Mouse (Mus musculus) forebrain, embryonic 12.5 days (tissue): Measurements from ENCODE around the gene Ntn5. TPM values are rescaled to one million over a fixed set of nuclear protein-coding genes. Genes with fewer than 3 reads are reported as not detected.
A peak's percentile ranks its signal among the peaks of the same experiment; 100 is the strongest.

Source experiments
- ATAC-seq: fragments of 200-750 bp; cut with Nextera tagmentation; 2 replicates; pipeline ENCODE4 v1.8.0; 2017; ENCODE audit warnings: moderate TSS enrichment; ENCODE audit not compliant: low FRiP score
- H3K27ac ChIP-seq: fragments of 300-500 bp; sonication (generic); 2 replicates; pipeline ENCODE4 v1.5.1; 2016; ENCODE audit warnings: mild to moderate bottlenecking
- H3K27me3 ChIP-seq: fragments of 300-500 bp; sonication (generic); 2 replicates; pipeline ENCODE4 v1.6.1; 2016; ENCODE audit warnings: mild to moderate bottlenecking
- H3K36me3 ChIP-seq: fragments of 300-500 bp; sonication (generic); replicated peaks from 2 replicates; pipeline ENCODE4 v1.6.1; 2016; ENCODE audit warnings: mild to moderate bottlenecking
- H3K4me1 ChIP-seq: fragments of 300-500 bp; sonication (generic); 2 replicates; pipeline ENCODE4 v1.6.1; 2016
- H3K4me2 ChIP-seq: fragments of 300-500 bp; sonication (generic); 2 replicates; pipeline ENCODE4 v1.6.1; 2016; ENCODE audit warnings: mild to moderate bottlenecking, moderate library complexity
- H3K4me3 ChIP-seq: fragments of 300-500 bp; sonication (generic); replicated peaks from 2 replicates; pipeline ENCODE4 v1.5.1; 2016; ENCODE audit warnings: mild to moderate bottlenecking
- H3K9ac ChIP-seq: fragments of 300-500 bp; sonication (generic); 2 replicates; pipeline ENCODE4 v1.6.1; 2016; ENCODE audit warnings: mild to moderate bottlenecking
- H3K9me3 ChIP-seq: fragments of 300-500 bp; sonication (generic); 2 replicates; pipeline ENCODE4 v1.6.1; 2016
- WGBS: fragments of 180-500 bp; shearing (Covaris S2); methylation state at CpG from one replicate; pipeline ENCODE4 v1.1.7; 2016; 5-methylcytosine and 5-hydroxymethylcytosine counted together
- polyA plus RNA-seq: library from polyadenylated mRNA; unstranded; fragments of >200 nt; fragmentation: Nextera tagmentation; extraction: Ambion mirVana; gene quantifications from 2 replicates; pipeline ENCODE4 v1.2.1, GENCODE M21; 2016

Ntn5 gene
- polyA plus RNA-seq, 1 experiment from 2014 or later: 0.23 TPM

DNA sequence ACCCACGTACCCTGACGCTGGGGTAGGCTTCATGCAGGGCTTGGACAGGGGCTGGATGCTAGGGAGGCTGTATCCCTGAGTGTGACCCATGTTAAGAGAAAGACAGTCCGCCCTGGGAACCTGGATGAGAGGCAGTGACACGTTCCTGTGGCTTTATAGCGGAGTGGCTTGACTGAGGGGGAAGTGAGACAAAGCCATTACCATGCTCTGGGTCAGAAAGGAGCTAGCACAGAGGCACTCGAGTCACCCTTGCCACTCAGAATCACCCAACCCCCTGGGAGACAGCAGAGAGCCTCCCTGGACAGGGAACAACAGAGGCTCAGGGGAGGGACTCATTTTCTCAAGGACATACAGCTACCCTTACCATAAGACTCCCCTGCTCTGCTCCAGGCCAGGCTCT is 5.3 kb downstream of the Ntn5 start:
- peaks cover 6% of the 10 kb centered on the region; the same call in 1 of the 2 replicates for H3K4me1 ChIP-seq
- no peak overlapping the region for H3K4me3 ChIP-seq
- no peak overlapping the region for H3K4me2 ChIP-seq
- no peaks in the 10 kb centered on the region for H3K36me3 ChIP-seq
- no peaks in the 10 kb centered on the region for H3K9me3 ChIP-seq
- peaks cover 21% of the 10 kb centered on the region for H3K27me3 ChIP-seq
- no peak overlapping the region; the same call in 1 of the 2 replicates for H3K9ac ChIP-seq
- no peak overlapping the region for H3K27ac ChIP-seq
- WGBS: 66% methylated on average over 6 of the region's 6 CpGs
- no peak for ATAC-seq

DNA sequence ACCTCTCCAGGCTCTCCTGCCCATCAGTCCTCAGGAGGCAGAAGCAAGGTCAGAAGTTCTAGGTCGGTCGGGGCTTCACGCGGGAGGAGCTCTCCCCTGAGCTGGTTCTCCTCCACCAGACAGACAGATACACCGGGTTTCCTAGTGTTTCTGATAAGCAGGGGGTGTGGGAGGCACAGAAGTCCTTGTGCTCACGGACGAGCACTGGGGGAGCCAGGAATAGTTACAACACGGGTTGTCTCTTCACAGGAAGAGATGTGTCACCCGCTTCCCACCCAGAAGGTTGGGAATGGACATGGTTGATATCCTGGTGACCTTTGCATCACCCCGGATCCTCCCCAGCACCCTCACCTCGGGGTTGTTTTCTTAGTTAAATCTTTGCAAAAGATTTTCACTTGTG is 6.0 kb downstream of the Ntn5 start:
- peaks cover 6% of the 10 kb centered on the region; the same call in 1 of the 2 replicates for H3K4me1 ChIP-seq
- H3K4me2 ChIP-seq: no peak overlapping the region
- H3K36me3 ChIP-seq: no peaks in the 10 kb centered on the region
- no peaks in the 10 kb centered on the region for H3K9me3 ChIP-seq
- H3K27ac ChIP-seq: no peak overlapping the region
- no peak for ATAC-seq
- H3K27me3 ChIP-seq: peaks cover 15% of the 10 kb centered on the region; the same call in 1 of the 2 replicates
- 76% methylated on average over 11 of the region's 11 CpGs for WGBS
- H3K4me3 ChIP-seq: no peak overlapping the region
- H3K9ac ChIP-seq: no peak overlapping the region

DNA sequence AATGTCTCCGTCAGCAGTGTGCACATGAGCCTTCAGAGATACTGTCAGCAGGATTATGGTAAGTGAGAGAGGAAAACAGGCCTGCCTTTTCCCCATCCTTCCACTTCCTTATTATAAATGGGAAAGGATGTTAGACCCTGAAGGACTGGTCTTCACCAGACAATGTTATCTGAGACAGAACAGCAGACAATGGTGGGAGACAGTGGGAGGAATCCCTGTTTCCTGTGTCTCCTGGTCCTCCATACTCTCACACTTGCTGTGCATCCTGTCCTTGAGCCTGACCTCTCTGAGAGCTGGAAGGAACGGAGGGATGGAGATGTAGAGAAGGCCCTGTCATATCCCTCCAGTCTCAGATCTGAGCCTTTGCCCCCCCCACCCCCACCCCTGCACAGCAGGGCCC is 8.5 kb downstream of the Ntn5 start:
- no peak overlapping the region for H3K27ac ChIP-seq
- no peak overlapping the region for H3K4me3 ChIP-seq
- no peaks in the 10 kb centered on the region for H3K36me3 ChIP-seq
- ATAC-seq: no peak
- H3K9me3 ChIP-seq: no peaks in the 10 kb centered on the region
- H3K9ac ChIP-seq: no peak overlapping the region
- peaks cover 4% of the 10 kb centered on the region; the same call in 1 of the 2 replicates for H3K27me3 ChIP-seq
- 81% methylated on average over 2 of the region's 2 CpGs for WGBS
- no peak overlapping the region for H3K4me2 ChIP-seq
- peaks cover 4% of the 10 kb centered on the region; the same call in 1 of the 2 replicates for H3K4me1 ChIP-seq

DNA sequence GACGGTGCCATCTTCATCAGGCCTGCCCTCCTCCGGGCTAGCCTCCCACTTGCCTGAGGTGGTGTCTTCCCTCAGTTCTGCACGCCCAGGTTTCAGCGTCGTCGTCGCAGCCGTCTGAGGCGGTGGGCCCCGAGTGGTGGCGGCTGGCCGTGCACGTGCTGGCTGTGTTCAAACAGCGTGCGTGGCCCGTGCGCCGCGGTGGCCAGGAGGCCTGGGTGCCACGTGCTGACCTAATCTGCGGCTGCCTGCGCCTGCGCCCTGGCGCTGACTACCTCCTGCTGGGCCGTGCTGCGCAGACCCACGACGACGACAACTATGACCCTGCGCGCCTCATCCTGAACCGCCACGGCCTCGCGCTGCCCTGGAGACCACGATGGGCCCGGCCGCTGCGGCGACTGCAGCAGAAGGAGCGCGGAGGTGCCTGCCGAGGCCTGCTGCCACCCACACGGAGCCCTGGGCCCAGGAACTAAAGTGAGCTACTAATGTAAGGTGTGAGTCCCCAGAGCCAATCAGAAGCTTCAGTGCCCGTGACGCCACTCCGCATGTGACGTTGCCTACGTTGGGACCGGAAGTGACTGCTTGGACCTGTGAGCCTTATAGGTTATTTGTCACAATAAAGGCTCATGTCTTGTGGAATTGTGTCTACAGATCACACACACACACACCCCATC is 10.2 kb downstream of the Ntn5 start, which contains the start of gene Sec1:
Gene Sec1, minus strand, starts transcription at position 482 of the 671 bp plus-strand sequence.
- Histone ChIP-seq H3K4me1 (peaks cover 4% of the 10 kb centered on the region; the same call in 1 of the 2 replicates), H3K4me2 (no peak within 1 kb of the TSS), H3K36me3 (no peaks in the 10 kb centered on the region), H3K4me3 (no peak within 1 kb of the TSS), H3K9ac (no peak within 1 kb of the TSS), H3K27me3 (peaks cover 14% of the 10 kb centered on the region), H3K27ac (no peak within 1 kb of the TSS), H3K9me3 (no peaks in the 10 kb centered on the region)
- 89% methylated on average over 50 of the region's 50 CpGs for WGBS
- 0 out of 2 replicates have a peak, but pooled peaks have one; percentile 23 for ATAC-seq

DNA sequence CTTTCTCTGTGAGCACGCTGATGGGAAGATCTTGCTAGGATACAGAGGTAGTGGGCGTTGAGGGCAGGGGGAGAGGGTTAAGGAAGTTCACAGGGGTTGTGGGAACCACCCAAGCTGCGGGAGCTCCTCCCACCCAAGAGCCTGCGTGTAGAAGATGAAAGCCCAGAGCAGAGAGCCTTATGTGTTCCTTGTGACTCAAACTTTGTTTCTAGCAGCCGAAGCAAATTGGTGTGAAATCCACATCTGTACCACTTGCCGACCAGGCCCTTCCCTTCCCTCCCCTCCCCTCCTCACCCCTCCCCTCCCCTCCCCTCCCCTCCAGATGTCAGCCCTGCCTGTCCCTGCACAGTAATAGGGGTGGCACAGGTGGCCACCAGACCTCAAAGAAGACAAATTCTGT is 11.3 kb downstream of the Ntn5 start:
- Histone ChIP-seq H3K4me3 (no peak overlapping the region), H3K9me3 (no peaks in the 10 kb centered on the region), H3K27me3 (peaks cover 24% of the 10 kb centered on the region), H3K4me2 (no peak overlapping the region), H3K9ac (no peak overlapping the region), H3K27ac (no peak overlapping the region), H3K36me3 (no peaks in the 10 kb centered on the region), H3K4me1 (peaks cover 14% of the 10 kb centered on the region)
- no peak for ATAC-seq
- WGBS: 38% methylated on average over 6 of the region's 6 CpGs

DNA sequence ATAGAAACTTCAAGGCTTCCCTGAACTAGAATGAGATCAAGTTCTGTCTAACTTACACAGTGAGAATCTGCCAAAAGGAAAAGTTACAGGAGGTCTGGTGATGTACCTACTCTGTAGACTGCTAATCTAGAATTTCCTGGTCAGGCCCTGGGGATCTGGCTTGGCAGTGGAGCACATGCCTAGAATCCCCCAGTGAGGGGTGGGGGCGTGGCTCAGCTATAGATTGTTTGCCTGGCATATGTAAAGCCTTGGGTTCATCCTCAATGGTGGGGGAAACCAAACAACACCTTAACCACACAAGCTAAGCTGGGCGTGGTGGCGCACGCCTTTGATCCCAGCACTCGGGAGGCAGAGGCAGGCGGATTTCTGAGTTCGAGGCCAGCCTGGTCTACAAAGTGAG is 14.1 kb downstream of the Ntn5 start:
- Histone ChIP-seq H3K27ac (no peak overlapping the region), H3K4me3 (no peak overlapping the region), H3K9ac (no peak overlapping the region), H3K4me1 (peaks cover 31% of the 10 kb centered on the region), H3K9me3 (no peaks in the 10 kb centered on the region), H3K4me2 (no peak overlapping the region), H3K27me3 (peaks cover 37% of the 10 kb centered on the region), H3K36me3 (no peaks in the 10 kb centered on the region)
- no peak for ATAC-seq
- WGBS: 85% methylated on average over 7 of the region's 7 CpGs

DNA sequence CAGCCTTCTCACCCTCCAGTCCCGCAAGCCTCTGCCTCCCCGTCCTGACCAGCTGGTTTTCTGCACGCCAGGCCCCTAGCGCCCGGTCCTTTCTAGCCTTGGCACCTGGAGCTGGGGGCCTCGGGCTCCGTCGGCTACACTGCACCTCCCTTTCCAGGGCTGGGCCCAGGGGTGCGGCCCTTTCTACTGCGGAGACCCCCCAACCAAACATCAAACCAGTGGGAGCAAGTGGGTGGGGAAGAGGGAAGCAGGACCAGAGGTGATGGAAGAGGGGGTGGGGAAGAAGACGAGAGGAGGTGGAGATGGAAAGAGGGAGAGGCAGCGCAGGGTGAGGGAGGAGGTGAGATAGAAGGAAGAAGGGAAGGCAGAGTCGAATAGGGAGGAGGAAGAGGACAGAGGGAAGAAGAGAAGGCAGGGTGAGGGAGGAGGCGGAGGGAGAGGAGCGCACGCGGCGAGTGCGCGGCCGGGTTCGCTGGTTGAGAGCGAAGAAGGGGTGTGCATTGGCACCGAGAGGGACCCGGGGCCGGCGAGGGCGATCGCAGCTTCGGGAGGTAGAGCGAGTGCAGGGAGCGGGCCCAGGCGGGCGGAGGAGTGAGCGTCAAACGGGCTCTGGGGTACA is 15.8 kb downstream of the Ntn5 start, which contains the start of gene Car11:
Gene Car11, plus strand, starts transcription at position 321 of the 619 bp plus-strand sequence.
- Histone ChIP-seq H3K9me3 (no peaks in the 10 kb centered on the region), H3K4me2 (peak within 1 kb of the TSS; percentile 73), H3K36me3 (no peaks in the 10 kb centered on the region), H3K4me1 (peaks cover 46% of the 10 kb centered on the region), H3K4me3 (peak within 1 kb of the TSS; percentile 45), H3K27ac (peak within 1 kb of the TSS; percentile 47; the same call in 1 of the 2 replicates), H3K27me3 (peaks cover 37% of the 10 kb centered on the region), H3K9ac (peak within 1 kb of the TSS; percentile 54)
- 2% methylated on average over 35 of the region's 36 CpGs for whole genome bisulfite sequencing
- no peak for ATAC-seq

DNA sequence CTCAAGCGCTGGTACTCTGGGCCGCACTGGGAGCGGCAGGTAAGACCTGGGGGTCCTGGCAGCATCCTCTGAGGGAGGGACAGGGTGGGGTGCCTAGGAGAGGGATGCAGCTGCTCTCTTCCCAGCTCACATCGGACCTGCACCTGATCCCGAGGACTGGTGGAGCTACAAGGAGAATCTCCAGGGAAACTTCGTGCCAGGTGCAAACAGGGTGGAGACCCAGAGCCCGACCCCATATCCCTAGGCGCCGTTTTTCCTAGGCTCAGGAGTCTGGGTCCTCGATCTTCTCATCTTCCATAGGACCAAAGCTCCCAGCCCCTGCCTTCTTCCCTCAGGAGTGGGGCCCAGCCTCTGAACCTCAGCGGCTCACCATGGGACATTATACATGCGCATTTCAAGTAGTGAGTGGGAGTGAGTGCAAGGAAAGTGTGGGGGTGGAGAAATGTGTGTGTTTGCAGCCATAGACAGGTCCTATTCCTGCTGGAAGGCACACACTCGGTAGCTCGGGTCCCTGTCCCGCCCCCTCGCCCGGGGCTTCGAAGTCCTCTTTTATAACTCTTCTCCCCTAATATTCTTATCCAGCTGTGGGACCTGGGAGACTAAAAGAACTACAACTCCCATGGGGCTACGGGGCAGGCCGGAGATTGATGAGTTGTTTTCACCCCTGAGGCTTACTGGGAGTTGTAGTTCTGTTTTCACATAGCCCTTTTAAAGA is 16.6 kb downstream of the Ntn5 start:
- no peaks in the 10 kb centered on the region for H3K9me3 ChIP-seq
- peaks cover 37% of the 10 kb centered on the region for H3K27me3 ChIP-seq
- no peaks in the 10 kb centered on the region for H3K36me3 ChIP-seq
- peak overlapping the region; percentile 47; the same call in 1 of the 2 replicates for H3K27ac ChIP-seq
- H3K4me2 ChIP-seq: peak overlapping the region; percentile 73
- ATAC-seq: 0 out of 2 replicates have a peak, but pooled peaks have one; percentile 9
- H3K4me3 ChIP-seq: peak overlapping the region; percentile 45
- H3K9ac ChIP-seq: peak overlapping the region; percentile 54
- WGBS: under 1% methylated on average over 20 of the region's 20 CpGs
- H3K4me1 ChIP-seq: peaks cover 46% of the 10 kb centered on the region

DNA sequence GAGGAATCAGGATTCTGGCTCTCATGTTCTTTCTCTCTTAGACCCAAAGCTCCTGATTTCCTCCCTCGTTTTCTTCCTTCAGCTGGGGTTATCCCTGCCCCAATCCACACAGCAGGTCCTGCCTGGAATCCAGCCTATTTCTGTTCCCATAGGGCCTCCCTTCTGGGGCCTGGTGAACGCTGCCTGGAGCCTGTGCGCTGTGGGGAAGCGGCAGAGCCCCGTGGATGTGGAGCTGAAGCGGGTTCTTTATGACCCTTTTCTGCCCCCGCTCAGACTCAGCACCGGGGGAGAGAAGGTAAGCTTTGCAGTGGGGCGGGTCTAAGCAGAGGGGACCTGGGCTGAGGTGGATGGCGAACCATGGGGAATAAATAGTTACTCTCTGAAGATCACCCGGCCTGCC is 17.2 kb downstream of the Ntn5 start:
- ATAC-seq: no peak
- Histone ChIP-seq H3K27me3 (peaks cover 37% of the 10 kb centered on the region), H3K36me3 (no peaks in the 10 kb centered on the region), H3K4me1 (peaks cover 53% of the 10 kb centered on the region), H3K4me2 (peak overlapping the region; percentile 73), H3K9ac (peak overlapping the region; percentile 30; the same call in 1 of the 2 replicates), H3K27ac (no peak overlapping the region), H3K9me3 (no peaks in the 10 kb centered on the region), H3K4me3 (peak overlapping the region; percentile 45)
- WGBS: 26% methylated on average over 11 of the region's 11 CpGs

DNA sequence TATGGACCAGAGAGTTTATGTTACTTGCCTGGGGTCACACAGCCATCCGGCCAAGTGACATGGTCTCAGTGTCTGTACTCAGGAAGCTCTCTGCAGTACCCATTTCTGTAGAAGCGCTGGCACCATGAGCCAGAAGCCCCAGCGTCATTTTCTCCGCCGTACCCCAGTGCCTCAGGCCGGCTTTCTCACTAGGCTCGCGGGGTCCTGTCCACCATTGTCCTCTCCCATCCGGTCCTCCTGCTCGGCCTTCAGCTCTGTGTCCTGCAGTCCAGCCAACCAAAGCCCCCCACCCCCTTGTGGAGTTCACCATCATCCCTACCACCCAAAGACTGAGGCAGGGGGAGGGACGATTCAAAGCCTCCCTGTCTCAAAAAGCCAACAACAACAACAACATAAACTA is 17.8 kb downstream of the Ntn5 start:
- H3K27me3 ChIP-seq: peaks cover 37% of the 10 kb centered on the region
- peak overlapping the region; percentile 73; the same call in 1 of the 2 replicates for H3K4me2 ChIP-seq
- 86% methylated on average over 11 of the region's 11 CpGs for WGBS
- no peak overlapping the region for H3K27ac ChIP-seq
- H3K9me3 ChIP-seq: no peaks in the 10 kb centered on the region
- H3K9ac ChIP-seq: no peak overlapping the region
- ATAC-seq: no peak
- H3K4me3 ChIP-seq: no peak overlapping the region
- H3K36me3 ChIP-seq: no peaks in the 10 kb centered on the region
- peaks cover 58% of the 10 kb centered on the region for H3K4me1 ChIP-seq

DNA sequence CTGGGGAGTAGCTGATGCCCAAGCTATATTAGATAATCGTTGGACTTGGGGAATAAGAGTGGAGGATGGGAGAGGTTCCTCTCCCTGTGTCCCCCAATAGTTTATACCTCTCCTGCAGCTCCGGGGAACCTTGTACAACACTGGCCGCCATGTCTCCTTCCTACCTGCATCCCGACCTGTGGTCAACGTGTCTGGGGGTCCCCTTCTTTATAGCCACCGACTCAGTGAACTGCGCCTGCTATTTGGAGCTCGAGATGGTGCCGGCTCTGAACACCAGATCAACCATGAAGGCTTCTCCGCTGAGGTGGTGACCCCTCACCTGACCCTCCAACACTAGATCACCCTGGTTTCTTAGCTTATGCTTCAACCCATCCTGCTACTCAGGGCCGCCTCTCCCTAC is 18.5 kb downstream of the Ntn5 start:
- H3K36me3 ChIP-seq: no peaks in the 10 kb centered on the region
- H3K4me3 ChIP-seq: no peak overlapping the region
- H3K4me2 ChIP-seq: no peak overlapping the region
- H3K4me1 ChIP-seq: peaks cover 65% of the 10 kb centered on the region
- 96% methylated on average over 11 of the region's 11 CpGs for WGBS
- ATAC-seq: no peak
- no peak overlapping the region for H3K9ac ChIP-seq
- no peaks in the 10 kb centered on the region for H3K9me3 ChIP-seq
- H3K27ac ChIP-seq: no peak overlapping the region
- peaks cover 37% of the 10 kb centered on the region for H3K27me3 ChIP-seq
